Comparison of ENCODE assay signal across 21 mouse cellular contexts in genomic region chr1:35880562-35881265, GRCm38 (mm10).
DNase-seq lines count a peak whose midpoint lies in the region; ATAC-seq and TF ChIP-seq lines count a peak whose summit lies in the region.
"Had no signal": no experiment of that assay in that cellular context is flagged by ENCODE, and none has a peak within 500 bp of the region (broad histone marks: within the 10 kb centered on the region; RNA-seq: fewer than 3 reads in every experiment).

No protein-coding gene starts in this region.

- ATAC-seq in kidney, embryonic 15.5 days (replicated peaks; ENCODE audit: low FRiP score), result no peak
- ATAC-seq in kidney, postnatal 0 days (replicated peaks; ENCODE audit: low FRiP score, low read depth), result peak; percentile 51; the same call in 1 of the 2 replicates
- no peak for ATAC-seq in forebrain, embryonic 15.5 days (replicated peaks)
- ATAC-seq: CD4-positive, CD25-positive, alpha-beta regulatory T cell, adult 4 months had no signal

- no peak overlapping the region for H3K4me3 ChIP-seq in kidney, embryonic 15.5 days (replicated peaks)
- H3K4me3 ChIP-seq in kidney, postnatal 0 days (replicated peaks; ENCODE audit: low read depth, low read length), result no peak overlapping the region
- no peak overlapping the region for H3K4me3 ChIP-seq in forebrain, embryonic 15.5 days
- H3K4me3 ChIP-seq: embryonic facial prominence, embryonic 12.5 days; heart, adult 2 months; heart, embryonic 13.5 days; hindbrain, embryonic 12.5 days had no signal

- intact Hi-C loops in heart, postnatal 36 days (cut with DNase I), result no loop called here

- no peak overlapping the region for H3K27ac ChIP-seq in kidney, embryonic 15.5 days
- no peak overlapping the region for H3K27ac ChIP-seq in kidney, postnatal 0 days
- H3K27ac ChIP-seq in forebrain, embryonic 15.5 days (replicated peaks), result no peak overlapping the region
- H3K27ac ChIP-seq: embryonic facial prominence, embryonic 12.5 days; hindbrain, embryonic 12.5 days had no signal

- peaks cover 3% of the 10 kb centered on the region for H3K4me1 ChIP-seq in kidney, embryonic 15.5 days
- no peaks in the 10 kb centered on the region; the same call in 1 of the 2 replicates for H3K4me1 ChIP-seq in kidney, postnatal 0 days (replicated peaks; ENCODE audit: insufficient read depth, low read length)
- peaks cover 14% of the 10 kb centered on the region for H3K4me1 ChIP-seq in forebrain, embryonic 15.5 days
- H3K4me1 ChIP-seq: embryonic facial prominence, embryonic 12.5 days had no signal

- TF ChIP-seq CTCF in kidney, postnatal 0 days (IDR thresholded peaks at IDR 0.05; ENCODE audit: low read depth), result no peak

- H3K4me2 ChIP-seq in kidney, embryonic 15.5 days, result no peak overlapping the region
- H3K4me2 ChIP-seq in kidney, postnatal 0 days (ENCODE audit: low read length), result no peak overlapping the region
- no peak overlapping the region for H3K4me2 ChIP-seq in forebrain, embryonic 15.5 days (replicated peaks)
- H3K4me2 ChIP-seq: embryonic facial prominence, embryonic 12.5 days; hindbrain, embryonic 12.5 days had no signal

- whole genome bisulfite sequencing in kidney, embryonic 15.5 days, result 85% methylated on average over 6 of the region's 6 CpGs
- WGBS in kidney, postnatal 0 days, result 76% methylated on average over 6 of the region's 6 CpGs
- 84% methylated on average over 6 of the region's 6 CpGs for WGBS in forebrain, embryonic 15.5 days

- no peaks in the 10 kb centered on the region for H3K9me3 ChIP-seq in kidney, embryonic 15.5 days (replicated peaks)
- no peaks in the 10 kb centered on the region for H3K9me3 ChIP-seq in kidney, postnatal 0 days (replicated peaks; ENCODE audit: low read length)
- H3K9me3 ChIP-seq in forebrain, embryonic 15.5 days, result no peaks in the 10 kb centered on the region
- H3K9me3 ChIP-seq: embryonic facial prominence, embryonic 12.5 days; G1E; heart, embryonic 13.5 days; hindbrain, embryonic 12.5 days had no signal

- no peaks in the 10 kb centered on the region for H3K36me3 ChIP-seq in kidney, embryonic 15.5 days
- no peaks in the 10 kb centered on the region for H3K36me3 ChIP-seq in kidney, postnatal 0 days (ENCODE audit: insufficient read depth, low read length)
- H3K36me3 ChIP-seq in forebrain, embryonic 15.5 days, result no peaks in the 10 kb centered on the region
- H3K36me3 ChIP-seq: embryonic facial prominence, embryonic 12.5 days; G1E; heart, embryonic 13.5 days; hindbrain, embryonic 12.5 days had no signal

- peak; percentile 85 for DNase-seq in heart, adult 11 months
- no peak for DNase-seq in heart, postnatal 36 days
- peak; percentile 21 to 22 for DNase-seq in kidney, adult 8-10 months
- no peak for DNase-seq in kidney, postnatal 0 days (ENCODE audit: low spot score)
- peak; percentile 29 to 40 for DNase-seq in kidney, postnatal 36 days
- DNase-seq in cerebellum, adult 8-10 months, result no peak
- DNase-seq: adrenal gland, adult 8-10 months; adrenal gland, postnatal 36 days; B cell, adult 2 months; cerebellum, adult 11 months; cerebellum, adult 9-10 months; gastrocnemius, postnatal 10 days; heart, adult 2 months; heart, postnatal 4 days had no signal

- H3K9ac ChIP-seq in kidney, embryonic 15.5 days, result no peak overlapping the region
- H3K9ac ChIP-seq in kidney, postnatal 0 days (ENCODE audit: low read depth, low read length), result no peak overlapping the region
- no peak overlapping the region for H3K9ac ChIP-seq in forebrain, embryonic 15.5 days (replicated peaks)
- H3K9ac ChIP-seq: embryonic facial prominence, embryonic 12.5 days; hindbrain, embryonic 12.5 days had no signal

- H3K27me3 ChIP-seq in kidney, embryonic 15.5 days, result no peaks in the 10 kb centered on the region
- H3K27me3 ChIP-seq in kidney, postnatal 0 days (ENCODE audit: insufficient read depth, low read length), result no peaks in the 10 kb centered on the region
- H3K27me3 ChIP-seq in forebrain, embryonic 15.5 days, result no peaks in the 10 kb centered on the region
- H3K27me3 ChIP-seq: embryonic facial prominence, embryonic 12.5 days; heart, embryonic 13.5 days; hindbrain, embryonic 12.5 days had no signal

Comparison
In these comparisons a context has a peak if more than half of its experiments do, and no peak if none do; other contexts are left out.
1. DNase-seq: peak in heart, adult 11 months (single experiment), kidney, adult 8-10 months (2 of 2) and kidney, postnatal 36 days (2 of 2); none in heart, postnatal 36 days (0 of 2), kidney, postnatal 0 days (single experiment) and cerebellum, adult 8-10 months (single experiment).